In the genomic region with DNA sequence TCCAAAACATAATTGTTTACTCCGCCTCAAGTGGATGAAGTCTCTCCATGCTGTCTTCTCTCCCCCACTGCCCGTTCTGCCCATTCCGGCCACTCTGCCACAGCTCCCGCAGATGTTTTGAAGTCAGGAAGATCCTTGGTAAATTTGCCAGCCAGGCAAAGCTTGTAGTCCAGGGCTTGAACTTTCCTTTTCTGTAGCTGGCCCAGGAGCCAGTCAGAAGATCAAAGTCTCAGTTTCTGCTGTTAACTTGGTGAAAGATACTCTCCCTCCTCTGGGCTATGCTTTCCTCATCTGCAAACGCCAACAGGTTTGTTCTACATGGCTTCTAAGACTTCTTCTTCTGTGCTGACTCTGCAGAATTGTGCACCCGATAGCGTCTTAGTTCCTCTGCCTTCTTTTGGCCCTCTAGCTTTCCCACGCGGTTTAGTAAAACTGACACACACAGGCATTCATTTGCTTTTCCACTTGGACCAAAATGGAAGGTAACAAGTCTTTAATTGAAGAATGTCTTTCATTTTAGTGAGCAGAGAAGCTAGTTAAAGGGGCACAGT, we compare ENCODE assay signal across 17 mouse cellular contexts. TPM values are rescaled to one million over a fixed set of nuclear protein-coding genes. Genes with fewer than 3 reads are reported as not detected.
A peak's percentile ranks its signal among the peaks of the same experiment; 100 is the strongest.
DNase-seq lines count a peak whose midpoint lies in the region; ATAC-seq and TF ChIP-seq lines count a peak whose summit lies in the region.
"Had no signal": no experiment of that assay in that cellular context is flagged by ENCODE, and none has a peak within 500 bp of the region (broad histone marks: within the 10 kb centered on the region; RNA-seq: fewer than 3 reads in every experiment).

No protein-coding gene starts in this region.

- WGBS in heart, postnatal 0 days = 68% methylated on average over 9 of the region's 9 CpGs
- WGBS in heart, embryonic 11.5 days (ENCODE audit: insufficient replicate concordance) = 80% methylated on average over 9 of the region's 9 CpGs
- WGBS in midbrain, embryonic 11.5 days = 84% methylated on average over 9 of the region's 9 CpGs
- WGBS in midbrain, embryonic 14.5 days = 89% methylated on average over 9 of the region's 9 CpGs
- 58% methylated on average over 9 of the region's 9 CpGs for WGBS in stomach, postnatal 0 days
- 84% methylated on average over 9 of the region's 9 CpGs for WGBS in hindbrain, embryonic 11.5 days

- DNase-seq in heart, postnatal 0 days (ENCODE audit: low spot score) = no peak
- DNase-seq in midbrain, embryonic 11.5 days (ENCODE audit: low spot score, missing footprints) = peak; percentile 53
- DNase-seq in midbrain, embryonic 14.5 days = no peak
- peak; percentile 15 to 41 for DNase-seq in kidney, postnatal 25 days
- no peak for DNase-seq in stomach, postnatal 0 days (ENCODE audit: low spot score)
- DNase-seq in hindbrain, embryonic 11.5 days (ENCODE audit: low spot score) = no peak
- DNase-seq in cerebellum, postnatal 10 days = no peak
- DNase-seq: cerebellum, adult 11-12 months had no signal

- H3K4me3 ChIP-seq in heart, postnatal 0 days (ENCODE audit: low read depth, low read length) = no peak overlapping the region
- H3K4me3 ChIP-seq in heart, embryonic 11.5 days (ENCODE audit: low read depth, low read length) = no peak overlapping the region
- H3K4me3 ChIP-seq in midbrain, embryonic 11.5 days (ENCODE audit: low read depth, low read length) = no peak overlapping the region
- no peak overlapping the region for H3K4me3 ChIP-seq in midbrain, embryonic 14.5 days (replicated peaks; ENCODE audit: low read depth, low read length)
- H3K4me3 ChIP-seq in stomach, postnatal 0 days (ENCODE audit: low read depth, low read length) = no peak overlapping the region
- H3K4me3 ChIP-seq in hindbrain, embryonic 11.5 days (ENCODE audit: low read depth, low read length) = no peak overlapping the region
- H3K4me3 ChIP-seq: limb, embryonic 12.5 days had no signal

- H3K36me3 ChIP-seq in heart, postnatal 0 days (replicated peaks; ENCODE audit: control insufficient read depth, insufficient read depth, low read length) = no peaks in the 10 kb centered on the region
- no peaks in the 10 kb centered on the region for H3K36me3 ChIP-seq in heart, embryonic 11.5 days (ENCODE audit: control insufficient read depth, insufficient read depth, low read length)
- no peaks in the 10 kb centered on the region for H3K36me3 ChIP-seq in midbrain, embryonic 11.5 days (ENCODE audit: control insufficient read depth, insufficient read depth, low read length)
- H3K36me3 ChIP-seq in midbrain, embryonic 14.5 days (ENCODE audit: control insufficient read depth, insufficient read depth, low read length) = no peaks in the 10 kb centered on the region
- H3K36me3 ChIP-seq in stomach, postnatal 0 days (ENCODE audit: control insufficient read depth, insufficient read depth, low read length) = no peaks in the 10 kb centered on the region
- H3K36me3 ChIP-seq in hindbrain, embryonic 11.5 days (ENCODE audit: control insufficient read depth, insufficient read depth, low read length) = no peaks in the 10 kb centered on the region
- H3K36me3 ChIP-seq: limb, embryonic 12.5 days had no signal

- TF ChIP-seq EP300 in heart, postnatal 0 days (IDR thresholded peaks at IDR 0.05; ENCODE audit: low read depth) = no peak
- TF ChIP-seq EP300 in stomach, postnatal 0 days (optimal IDR thresholded peaks at IDR 0.05) = no peak

- H3K4me2 ChIP-seq in heart, postnatal 0 days (ENCODE audit: low read depth, low read length) = peak overlapping the region; percentile 19; the same call in 1 of the 2 replicates
- no peak overlapping the region for H3K4me2 ChIP-seq in heart, embryonic 11.5 days
- no peak overlapping the region for H3K4me2 ChIP-seq in midbrain, embryonic 11.5 days
- H3K4me2 ChIP-seq in midbrain, embryonic 14.5 days (ENCODE audit: low read length) = no peak overlapping the region
- 0 out of 2 replicates have a peak overlapping the region, but pooled peaks have one; percentile 11 for H3K4me2 ChIP-seq in stomach, postnatal 0 days (replicated peaks; ENCODE audit: low read depth)
- H3K4me2 ChIP-seq in hindbrain, embryonic 11.5 days (replicated peaks; ENCODE audit: low read depth, low read length) = no peak overlapping the region
- H3K4me2 ChIP-seq: hindbrain, embryonic 14.5 days; limb, embryonic 12.5 days had no signal

- no peak for ATAC-seq in heart, postnatal 0 days (ENCODE audit: insufficient read depth, low read depth)
- ATAC-seq in heart, embryonic 11.5 days (replicated peaks; ENCODE audit: insufficient number of reproducible peaks, low FRiP score, low TSS enrichment) = no peak
- ATAC-seq in midbrain, embryonic 11.5 days (ENCODE audit: low FRiP score) = no peak
- no peak for ATAC-seq in midbrain, embryonic 14.5 days (ENCODE audit: low FRiP score, low TSS enrichment)
- ATAC-seq in stomach, postnatal 0 days (ENCODE audit: low FRiP score, low TSS enrichment) = no peak
- ATAC-seq in hindbrain, embryonic 11.5 days (ENCODE audit: low FRiP score) = no peak
- ATAC-seq: forebrain, embryonic 14.5 days had no signal

- H3K4me1 ChIP-seq in heart, postnatal 0 days (ENCODE audit: control insufficient read depth, insufficient read depth) = 0 out of 2 replicates have a peak, but pooled peaks cover 6% of the 10 kb centered on the region
- H3K4me1 ChIP-seq in heart, embryonic 11.5 days (ENCODE audit: control insufficient read depth, insufficient read depth, low read length) = peaks cover 3% of the 10 kb centered on the region; the same call in 1 of the 2 replicates
- peaks cover under 1% of the 10 kb centered on the region; the same call in 1 of the 2 replicates for H3K4me1 ChIP-seq in midbrain, embryonic 11.5 days (ENCODE audit: control insufficient read depth, insufficient read depth, low read length)
- H3K4me1 ChIP-seq in midbrain, embryonic 14.5 days (ENCODE audit: control insufficient read depth, insufficient read depth, low read length) = no peaks in the 10 kb centered on the region
- no peaks in the 10 kb centered on the region for H3K4me1 ChIP-seq in stomach, postnatal 0 days (replicated peaks; ENCODE audit: control insufficient read depth, insufficient read depth)
- no peaks in the 10 kb centered on the region for H3K4me1 ChIP-seq in hindbrain, embryonic 11.5 days (replicated peaks; ENCODE audit: control insufficient read depth, insufficient read depth, low read length)

- H3K27me3 ChIP-seq in heart, postnatal 0 days (ENCODE audit: control insufficient read depth, insufficient read depth, low read length) = peaks cover 57% of the 10 kb centered on the region
- peaks cover 52% of the 10 kb centered on the region for H3K27me3 ChIP-seq in heart, embryonic 11.5 days (ENCODE audit: control insufficient read depth, insufficient read depth, low read length)
- no peaks in the 10 kb centered on the region for H3K27me3 ChIP-seq in midbrain, embryonic 11.5 days (ENCODE audit: control insufficient read depth, insufficient read depth, low read length)
- no peaks in the 10 kb centered on the region for H3K27me3 ChIP-seq in midbrain, embryonic 14.5 days (ENCODE audit: control insufficient read depth, insufficient read depth, low read length)
- no peaks in the 10 kb centered on the region for H3K27me3 ChIP-seq in stomach, postnatal 0 days (ENCODE audit: control insufficient read depth, insufficient read depth, low read length)
- H3K27me3 ChIP-seq in hindbrain, embryonic 11.5 days (ENCODE audit: control insufficient read depth, insufficient read depth, low read length) = no peaks in the 10 kb centered on the region

- no peak overlapping the region for H3K27ac ChIP-seq in heart, postnatal 0 days (ENCODE audit: low read depth)
- no peak overlapping the region for H3K27ac ChIP-seq in heart, embryonic 11.5 days (ENCODE audit: low read depth, low read length)
- H3K27ac ChIP-seq in midbrain, embryonic 11.5 days (ENCODE audit: low read depth, low read length) = no peak overlapping the region
- no peak overlapping the region for H3K27ac ChIP-seq in midbrain, embryonic 14.5 days (replicated peaks; ENCODE audit: low read depth, low read length)
- no peak overlapping the region for H3K27ac ChIP-seq in stomach, postnatal 0 days (replicated peaks)
- no peak overlapping the region for H3K27ac ChIP-seq in hindbrain, embryonic 11.5 days (ENCODE audit: low read depth, low read length)
- H3K27ac ChIP-seq: hindbrain, embryonic 14.5 days; limb, embryonic 12.5 days had no signal

- H3K9ac ChIP-seq in heart, postnatal 0 days (replicated peaks; ENCODE audit: low read depth, low read length) = no peak overlapping the region
- H3K9ac ChIP-seq in heart, embryonic 11.5 days (ENCODE audit: low read depth, low read length) = no peak overlapping the region
- no peak overlapping the region for H3K9ac ChIP-seq in midbrain, embryonic 11.5 days (ENCODE audit: low read length)
- H3K9ac ChIP-seq in midbrain, embryonic 14.5 days (replicated peaks; ENCODE audit: low read length) = no peak overlapping the region
- no peak overlapping the region for H3K9ac ChIP-seq in stomach, postnatal 0 days (ENCODE audit: low read length)
- no peak overlapping the region for H3K9ac ChIP-seq in hindbrain, embryonic 11.5 days (ENCODE audit: low read depth, low read length)
- H3K9ac ChIP-seq: hindbrain, embryonic 14.5 days; limb, embryonic 12.5 days; liver, postnatal 0 days had no signal

- H3K9me3 ChIP-seq in heart, postnatal 0 days (replicated peaks; ENCODE audit: control insufficient read depth, low read length) = no peaks in the 10 kb centered on the region
- peaks cover 3% of the 10 kb centered on the region; the same call in 1 of the 2 replicates for H3K9me3 ChIP-seq in heart, embryonic 11.5 days (replicated peaks; ENCODE audit: control insufficient read depth, low read length)
- H3K9me3 ChIP-seq in midbrain, embryonic 11.5 days (ENCODE audit: control insufficient read depth, low read length) = no peaks in the 10 kb centered on the region
- H3K9me3 ChIP-seq in midbrain, embryonic 14.5 days (ENCODE audit: control insufficient read depth, low read length) = no peaks in the 10 kb centered on the region
- H3K9me3 ChIP-seq in stomach, postnatal 0 days (ENCODE audit: control insufficient read depth, low read length) = no peaks in the 10 kb centered on the region
- no peaks in the 10 kb centered on the region for H3K9me3 ChIP-seq in hindbrain, embryonic 11.5 days (ENCODE audit: control insufficient read depth, low read length)
- H3K9me3 ChIP-seq: limb, embryonic 12.5 days had no signal

- TF ChIP-seq CTCF in heart, postnatal 0 days (IDR thresholded peaks at IDR 0.05; ENCODE audit: low read depth) = no peak
- TF ChIP-seq CTCF in stomach, postnatal 0 days (IDR thresholded peaks at IDR 0.05; ENCODE audit: low read depth) = no peak

RNA-seq across cellular contexts. Expression of gene Hoxb1, which starts 47.5 kb away (rescaled TPM):
- not detected in 2 replicates for total RNA-seq in heart, postnatal 0 days (2014; rRNA removed; ENCODE audit: low replicate concordance)
- polyA plus RNA-seq in heart, postnatal 0 days (2015; fragmentation: Nextera tagmentation; extraction: Ambion mirVana) = not detected in 2 replicates
- 0.19 TPM in 1 of 2 replicates, not detected in the other for polyA plus RNA-seq in heart, embryonic 11.5 days (2014; fragmentation: Nextera tagmentation; extraction: Ambion mirVana)
- polyA plus RNA-seq in midbrain, embryonic 11.5 days (2014; fragmentation: Nextera tagmentation; extraction: Ambion mirVana) = not detected in 2 replicates
- not detected in 2 replicates for polyA plus RNA-seq in midbrain, embryonic 14.5 days (2014; fragmentation: Nextera tagmentation; extraction: Ambion mirVana)
- 0.06 TPM in 1 of 2 replicates, not detected in the other for polyA plus RNA-seq in stomach, postnatal 0 days (2015; fragmentation: Nextera tagmentation; extraction: Ambion mirVana)
- polyA plus RNA-seq in hindbrain, embryonic 11.5 days (2014; fragmentation: Nextera tagmentation; extraction: Ambion mirVana) = 7.3 and 8.2 TPM in 2 replicates
- total RNA-seq: adrenal gland, adult 2 months; common myeloid progenitor, adult 5-6 weeks had no signal
- polyA plus RNA-seq: adrenal gland, adult 2 months; forebrain, embryonic 14.5 days; large intestine, adult 2 months; limb, embryonic 12.5 days; liver, postnatal 0 days; spleen, adult 2 months had no signal

RNA-seq across cellular contexts. Expression of gene Skap1, which starts 51.4 kb away (rescaled TPM):
- total RNA-seq in heart, postnatal 0 days (2014; rRNA removed; ENCODE audit: low replicate concordance) = 4.4 TPM in 1 of 2 replicates, not detected in the other
- polyA plus RNA-seq in heart, postnatal 0 days (2015; fragmentation: Nextera tagmentation; extraction: Ambion mirVana) = 0.11 TPM in 1 of 2 replicates, not detected in the other
- polyA plus RNA-seq in heart, embryonic 11.5 days (2014; fragmentation: Nextera tagmentation; extraction: Ambion mirVana) = 0.46 and 0.84 TPM in 2 replicates
- polyA plus RNA-seq in midbrain, embryonic 11.5 days (2014; fragmentation: Nextera tagmentation; extraction: Ambion mirVana) = 1.2 and 1.3 TPM in 2 replicates
- 2.9 and 3.9 TPM in 2 replicates for polyA plus RNA-seq in midbrain, embryonic 14.5 days (2014; fragmentation: Nextera tagmentation; extraction: Ambion mirVana)
- 0.45 and 0.56 TPM in 2 replicates for polyA plus RNA-seq in stomach, postnatal 0 days (2015; fragmentation: Nextera tagmentation; extraction: Ambion mirVana)
- 0.85 and 1.5 TPM in 2 replicates for polyA plus RNA-seq in hindbrain, embryonic 11.5 days (2014; fragmentation: Nextera tagmentation; extraction: Ambion mirVana)
- total RNA-seq: common myeloid progenitor, adult 5-6 weeks had no signal

Comparison
In these comparisons a context has a peak if more than half of its experiments do, and no peak if none do; other contexts are left out.
1. DNase-seq: peak in midbrain, embryonic 11.5 days (single experiment) and kidney, postnatal 25 days (2 of 2); none in heart, postnatal 0 days (single experiment), midbrain, embryonic 14.5 days (single experiment), stomach, postnatal 0 days (single experiment), hindbrain, embryonic 11.5 days (single experiment) and cerebellum, postnatal 10 days (0 of 2).
2. H3K4me2 ChIP-seq: peak in heart, postnatal 0 days (single experiment) and stomach, postnatal 0 days (single experiment); none in heart, embryonic 11.5 days (single experiment), midbrain, embryonic 11.5 days (single experiment), midbrain, embryonic 14.5 days (single experiment) and hindbrain, embryonic 11.5 days (single experiment).